Mouse (Mus musculus) bone marrow macrophage, adult 2 months (primary cell): ENCODE measurements around the gene M1ap.

Experiments
- CTCF ChIP-seq: IDR thresholded peaks from 2 replicates; pipeline ENCODE4 v1.5.1; 2012; ENCODE audit warnings: low read depth, mild to moderate bottlenecking, low read length, moderate library complexity
- POLR2A ChIP-seq: IDR thresholded peaks from 2 replicates; pipeline ENCODE4 v1.6.1; 2012; ENCODE audit warnings: mild to moderate bottlenecking, low read depth, low read length, borderline replicate concordance

DNA sequence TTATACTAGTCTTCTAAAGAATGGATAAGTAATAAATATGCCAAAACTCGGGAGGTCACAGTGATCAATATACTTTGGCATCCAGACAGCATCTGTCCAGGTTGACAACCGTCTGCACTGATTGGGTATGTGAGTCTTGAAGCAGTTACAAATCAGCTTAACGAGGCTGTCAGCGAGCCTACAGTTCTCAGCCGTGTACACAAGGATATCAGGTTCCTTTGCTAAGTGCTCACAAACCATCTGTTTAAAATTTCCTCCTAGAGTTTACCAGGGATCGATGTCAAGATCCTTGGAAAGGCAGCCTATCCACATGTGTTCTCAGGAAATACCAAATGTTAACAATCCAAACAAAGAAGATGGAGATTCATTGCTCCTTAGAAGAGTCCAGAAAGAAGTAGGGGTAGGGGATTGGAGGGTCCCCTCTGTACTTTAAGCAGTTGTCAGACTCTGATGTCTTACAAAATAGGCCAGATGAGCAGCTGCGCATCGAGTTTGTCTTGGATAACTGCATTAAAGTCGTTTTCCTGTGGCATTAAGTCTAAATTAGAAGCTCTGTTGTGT lies 40.8 kb downstream of the M1ap start:
- TF ChIP-seq CTCF (no peak), POLR2A (no peak)
